Mouse (Mus musculus) left cerebral cortex, adult 2 months (tissue): ENCODE data around the gene Hoxb7. TPM values are rescaled to one million over a fixed set of nuclear protein-coding genes. Genes with fewer than 3 reads are reported as not detected.

Experiments
- DNase-seq, 2 experiments: peaks; one replicate each; pipeline ENCODE4 v3.0.0; 2021 to 2022; ENCODE audit warnings: low spot score in 2 of 2, mixed read lengths in 1 of 2; ENCODE audit errors: extremely low spot score in 1 of 2
- H3K27ac ChIP-seq: fragments of 200-600 bp; 2 replicates; pipeline ENCODE4 v1.8.1; 2022
- H3K4me3 ChIP-seq: fragments of 200-600 bp; 2 replicates; pipeline ENCODE4 v1.8.1; 2022
- CTCF ChIP-seq: fragments of 200-600 bp; IDR thresholded peaks from 2 replicates; pipeline ENCODE4 v1.8.1; 2022; ENCODE audit warnings: antibody characterized with exemption, mild to moderate bottlenecking, moderate library complexity
- intact Hi-C: fragments of 180-260 bp; cut with DNase I; formaldehyde crosslinking; loops from one replicate; pipeline ENCODE4 v1.15.1; 2025
- total RNA-seq, 2 experiments: library from RNA; stranded (reverse); gene quantifications; 2 replicates each; pipeline ENCODE4 v1.2.3; 2021

Hoxb7 gene
- total RNA-seq, 2 experiments from 2014 or later, result not detected

GRCm38 (mm10) chr11:96281396-96281795 is 5.0 kb upstream of the Hoxb7 start:
- H3K4me3 ChIP-seq, result no peak overlapping the region
- TF ChIP-seq CTCF, result no peak
- no peak overlapping the region for H3K27ac ChIP-seq
- DNase-seq, result no peak
- intact Hi-C loops, result no loop called here

GRCm38 (mm10) chr11:96281855-96282570 is 4.4 kb upstream of the Hoxb7 start, which contains the start of gene Hoxb8:
Gene Hoxb8, plus strand, starts transcription at chr11:96281905.
- no peak within 1 kb of the TSS for H3K4me3 ChIP-seq
- no peak for TF ChIP-seq CTCF
- no peak for DNase-seq
- intact Hi-C loops, result no loop called here
- no peak within 1 kb of the TSS for H3K27ac ChIP-seq

- intact Hi-C loops, result no loop called here
These were observed 3.5 kb upstream of the Hoxb7 start for GRCm38 (mm10) chr11:96282795-96283430.

GRCm38 (mm10) chr11:96284041-96284749 is 2.2 kb upstream of the Hoxb7 start:
- H3K27ac ChIP-seq, result no peak overlapping the region
- no peak overlapping the region for H3K4me3 ChIP-seq
- no peak for DNase-seq
- intact Hi-C loops, result no loop called here
- peak; percentile 9 for TF ChIP-seq CTCF

More at GRCm38 (mm10) chr11:96282795-96283430, 3.5 kb upstream of the Hoxb7 start:
- no peak overlapping the region for H3K4me3 ChIP-seq
- DNase-seq, result no peak
- TF ChIP-seq CTCF, result no peak
- no peak overlapping the region for H3K27ac ChIP-seq

GRCm38 (mm10) chr11:96284774-96285734 is 1.4 kb upstream of the Hoxb7 start:
- intact Hi-C loops, result no loop called here
- Histone ChIP-seq H3K27ac (no peak overlapping the region), H3K4me3 (no peak overlapping the region)
- TF ChIP-seq CTCF, result no peak
- DNase-seq, result no peak

- no peak overlapping the region for H3K4me3 ChIP-seq
- DNase-seq, result no peak
- no peak for TF ChIP-seq CTCF
- no peak overlapping the region for H3K27ac ChIP-seq
- intact Hi-C loops, result no loop called here
These were observed 439 bp downstream of the Hoxb7 start for GRCm38 (mm10) chr11:96286739-96287385.

GRCm38 (mm10) chr11:96287411-96287810 is 988 bp downstream of the Hoxb7 start:
- no peak for DNase-seq
- no peak overlapping the region for H3K27ac ChIP-seq
- intact Hi-C loops, result no loop called here
- no peak for TF ChIP-seq CTCF
- no peak overlapping the region for H3K4me3 ChIP-seq

- Histone ChIP-seq H3K4me3 (no peak overlapping the region), H3K27ac (no peak overlapping the region)
- DNase-seq, result no peak
- TF ChIP-seq CTCF, result no peak
- intact Hi-C loops, result no loop called here
These were observed 2.2 kb downstream of the Hoxb7 start for GRCm38 (mm10) chr11:96288455-96289221.

- Histone ChIP-seq H3K27ac (no peak overlapping the region), H3K4me3 (no peak overlapping the region)
- no peak for TF ChIP-seq CTCF
- DNase-seq, result no peak
- intact Hi-C loops, result no loop called here
These were observed 2.9 kb downstream of the Hoxb7 start for GRCm38 (mm10) chr11:96289293-96289692.

- no peak for DNase-seq
- intact Hi-C loops, result no loop called here
- Histone ChIP-seq H3K4me3 (no peak overlapping the region), H3K27ac (no peak overlapping the region)
- TF ChIP-seq CTCF, result no peak
These were observed 3.4 kb downstream of the Hoxb7 start for GRCm38 (mm10) chr11:96289837-96290236.
